Mouse (Mus musculus) gastrocnemius, postnatal 4 days (tissue): ENCODE results near the gene Stk38. TPM values are rescaled to one million over a fixed set of nuclear protein-coding genes. Genes with fewer than 3 reads are reported as not detected.
"Not testable (repeated sequence)": the region's sequence is repeated elsewhere in the genome, so short reads cannot be mapped to it uniquely, and the experiment has no call there.

Experiments used
- DNase-seq, 2 experiments: peaks; one replicate each; pipeline ENCODE4 v3.0.0; 2021 to 2022; ENCODE audit warnings: low spot score in 2 of 2, mixed read lengths in 2 of 2
- total RNA-seq, 2 experiments: library from RNA; stranded (reverse); gene quantifications; 2 replicates each; pipeline ENCODE4 v1.2.3; 2021

Gene Stk38
- total RNA-seq, 2 experiments from 2014 or later, result 60.3 to 66.7 TPM

GRCm38 (mm10) chr17:29041632-29042031, 33.8 kb upstream of the Stk38 start:
- DNase-seq, result not testable (repeated sequence)

- no peak for DNase-seq
Measured at GRCm38 (mm10) chr17:29039351-29039750, 31.6 kb upstream of the Stk38 start.

GRCm38 (mm10) chr17:29035506-29035905, 27.7 kb upstream of the Stk38 start:
- no peak for DNase-seq

GRCm38 (mm10) chr17:29034264-29034663, 26.5 kb upstream of the Stk38 start:
- DNase-seq, result no peak

- DNase-seq, result no peak
Measured at GRCm38 (mm10) chr17:29033569-29034061, 25.8 kb upstream of the Stk38 start.

GRCm38 (mm10) chr17:29032274-29033069, 24.7 kb upstream of the Stk38 start, which contains the start of gene Srsf3:
Srsf3 (plus strand) TSS chr17:29032628.
- DNase-seq, result peak; percentile 97 to 99

- no peak for DNase-seq
Measured at GRCm38 (mm10) chr17:29031771-29032273, 24.0 kb upstream of the Stk38 start.

GRCm38 (mm10) chr17:29031085-29031711, 23.4 kb upstream of the Stk38 start:
- DNase-seq, result not testable (repeated sequence)

- DNase-seq, result no peak
Measured at GRCm38 (mm10) chr17:29030321-29031034, 22.7 kb upstream of the Stk38 start.

- no peak for DNase-seq
Measured at GRCm38 (mm10) chr17:29026652-29027356, 19.0 kb upstream of the Stk38 start.

GRCm38 (mm10) chr17:29024896-29025565, 17.2 kb upstream of the Stk38 start:
- DNase-seq, result no peak

- no peak for DNase-seq
Measured at GRCm38 (mm10) chr17:29024047-29024892, 16.5 kb upstream of the Stk38 start.

- DNase-seq, result no peak
Measured at GRCm38 (mm10) chr17:29023346-29023745, 15.6 kb upstream of the Stk38 start.

GRCm38 (mm10) chr17:29022230-29022819, 14.5 kb upstream of the Stk38 start:
- DNase-seq, result no peak

- DNase-seq, result no peak
Measured at GRCm38 (mm10) chr17:29020444-29020843, 12.6 kb upstream of the Stk38 start.

GRCm38 (mm10) chr17:29019391-29019790, 11.6 kb upstream of the Stk38 start:
- no peak for DNase-seq

- peak in 1 of 2 experiments; percentile 55 for DNase-seq
Measured at GRCm38 (mm10) chr17:29018292-29018984, 10.6 kb upstream of the Stk38 start.

GRCm38 (mm10) chr17:29016705-29017104, 8.9 kb upstream of the Stk38 start:
- no peak for DNase-seq
